Mouse (Mus musculus): ENCODE results near the gene B3galt1.

DNA sequence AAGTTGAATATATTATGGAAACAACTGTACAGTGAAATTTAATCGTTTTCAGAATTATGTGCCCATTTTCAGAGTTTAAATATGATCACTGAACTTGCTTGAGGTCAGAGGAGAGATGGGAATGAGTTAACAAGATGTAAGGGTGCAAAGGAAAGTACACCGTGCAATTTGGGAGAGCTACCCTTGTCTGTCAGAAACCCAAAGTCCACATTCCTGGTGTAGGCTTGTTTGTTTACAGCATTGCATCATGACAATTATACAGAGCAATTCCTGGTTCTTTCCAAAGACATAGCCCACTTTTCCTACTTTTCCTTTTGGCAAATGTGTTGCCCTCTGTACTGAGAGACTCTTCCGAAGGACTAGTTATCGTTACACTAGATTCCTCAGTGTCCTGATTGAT lies 390.5 kb downstream of the B3galt1 start:
- TF ChIP-seq CTCF (conservative IDR thresholded peaks at IDR 0.05; ENCODE audit: low read length) (no peak), NANOG (IDR thresholded peaks at IDR 0.05; ENCODE audit: borderline replicate concordance, low read length) (no peak)
